Mouse (Mus musculus) 3134 (cell line): ENCODE data around the gene Cldn10.

Experiments
- DNase-seq: peaks from one replicate; pipeline ENCODE4 v3.0.0-alpha.2; 2011; ENCODE audit warnings: low spot score; ENCODE audit not compliant: insufficient read length; ENCODE audit errors: extremely low read depth

The Cldn10 gene

DNA sequence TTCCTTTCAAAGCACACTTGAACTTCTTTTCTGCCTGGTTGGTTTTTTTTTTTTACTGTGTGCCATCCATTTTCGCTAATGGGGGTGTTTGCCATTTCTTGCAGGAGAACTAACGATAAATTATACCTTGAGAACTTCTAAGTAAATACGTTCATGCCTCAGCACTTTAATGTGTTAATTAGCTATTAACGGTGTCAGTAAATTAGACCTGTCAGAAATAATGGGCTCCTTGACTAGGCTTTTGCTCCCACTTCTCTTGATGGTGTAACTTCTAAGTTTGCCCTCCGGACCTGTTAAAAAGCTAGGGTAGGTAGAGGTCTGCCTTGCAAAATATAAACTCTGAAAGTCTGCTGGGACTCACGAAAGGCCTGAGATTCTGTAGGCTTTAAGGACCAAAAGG lies 70.6 kb downstream of the Cldn10 start:
- no peak for DNase-seq

DNA sequence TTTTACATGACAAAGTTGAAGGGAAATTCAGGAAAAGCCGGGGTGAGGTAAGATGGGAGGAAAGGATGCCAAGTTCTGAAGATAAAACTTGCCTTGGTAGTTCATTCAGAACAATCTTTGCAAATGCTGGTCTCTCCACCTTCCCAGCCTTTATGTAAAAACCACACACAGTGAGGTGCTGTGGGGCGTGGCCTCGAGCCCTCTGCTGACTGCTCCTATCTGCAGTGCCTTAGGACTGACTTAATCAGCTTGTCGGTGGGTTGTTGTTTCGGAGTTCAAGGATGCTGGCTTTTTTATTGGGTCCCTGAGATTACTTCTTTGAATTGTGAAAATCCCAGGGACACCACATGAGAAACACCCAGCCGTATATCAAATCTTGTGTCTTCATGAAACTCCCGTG lies 74.5 kb downstream of the Cldn10 start:
- no peak for DNase-seq

DNA sequence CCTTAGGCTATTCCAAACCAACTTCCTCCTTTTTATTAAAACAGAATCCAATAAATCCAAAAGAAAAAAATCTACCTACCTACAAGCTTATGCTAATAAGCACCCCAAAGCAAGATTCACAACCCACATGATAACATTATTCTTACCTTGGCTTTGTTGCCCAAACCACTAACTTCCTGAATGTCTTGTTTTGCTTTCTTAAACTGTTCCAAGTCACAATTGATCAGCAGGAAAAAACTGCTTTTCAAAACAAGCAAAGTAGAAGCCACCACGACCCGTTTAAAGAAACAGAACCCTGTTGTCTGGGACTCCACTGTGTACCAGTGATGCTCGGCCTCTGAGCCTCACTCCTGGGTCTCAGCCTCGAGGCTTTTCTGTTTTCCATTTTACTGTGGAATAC lies 77.2 kb downstream of the Cldn10 start:
- DNase-seq, result no peak

- no peak for DNase-seq
Observed at GRCm38 (mm10) chr14:118866014-118866811, 78.5 kb downstream of the Cldn10 start.

DNA sequence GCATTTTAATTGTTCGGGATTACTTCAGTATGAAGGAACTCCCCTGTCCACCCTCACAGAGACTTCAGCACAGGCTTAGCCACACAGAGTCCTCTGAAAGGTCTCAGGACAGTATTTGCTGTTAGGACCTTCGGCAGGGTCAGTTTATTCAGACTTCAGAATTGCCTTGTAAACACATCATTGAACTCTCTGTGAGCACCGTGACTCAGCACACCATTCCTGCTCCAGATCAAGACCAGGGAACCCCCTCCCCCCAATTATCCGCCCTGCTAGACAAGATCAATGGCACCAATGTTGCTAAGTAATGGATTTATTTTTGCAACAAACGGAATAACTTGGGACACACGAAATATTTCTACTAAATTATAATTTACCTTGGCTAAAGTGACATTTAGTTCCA lies 79.7 kb downstream of the Cldn10 start:
- DNase-seq, result no peak

DNA sequence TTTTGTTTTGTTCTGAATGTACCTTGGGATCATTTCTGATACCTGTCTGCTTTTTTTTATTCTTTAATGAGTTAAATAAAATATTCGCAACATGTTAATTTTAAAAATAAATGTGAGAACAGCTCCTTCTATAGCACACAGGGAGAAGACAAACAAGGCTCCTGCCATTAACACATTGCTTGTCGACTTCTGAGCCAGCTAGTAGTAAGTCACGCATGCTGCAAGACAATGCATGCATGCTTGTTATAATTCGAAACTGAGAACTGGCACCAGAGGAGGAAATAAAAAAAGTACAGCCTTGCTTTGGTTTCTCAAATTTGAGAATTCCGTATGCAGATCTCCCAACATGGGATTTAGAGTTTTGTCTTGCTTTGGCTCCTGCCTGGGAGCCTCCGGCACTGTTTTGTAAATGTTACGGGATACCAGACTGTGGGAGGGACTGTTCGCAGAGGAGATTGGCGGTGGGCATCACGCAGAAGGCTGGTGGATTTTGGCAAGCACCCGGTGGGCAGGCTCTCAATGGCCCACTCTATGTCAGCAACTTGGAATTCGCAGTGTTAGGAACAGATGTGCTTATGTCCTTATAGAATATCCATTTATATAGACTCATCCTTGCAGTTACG lies 80.5 kb downstream of the Cldn10 start:
- no peak for DNase-seq

DNA sequence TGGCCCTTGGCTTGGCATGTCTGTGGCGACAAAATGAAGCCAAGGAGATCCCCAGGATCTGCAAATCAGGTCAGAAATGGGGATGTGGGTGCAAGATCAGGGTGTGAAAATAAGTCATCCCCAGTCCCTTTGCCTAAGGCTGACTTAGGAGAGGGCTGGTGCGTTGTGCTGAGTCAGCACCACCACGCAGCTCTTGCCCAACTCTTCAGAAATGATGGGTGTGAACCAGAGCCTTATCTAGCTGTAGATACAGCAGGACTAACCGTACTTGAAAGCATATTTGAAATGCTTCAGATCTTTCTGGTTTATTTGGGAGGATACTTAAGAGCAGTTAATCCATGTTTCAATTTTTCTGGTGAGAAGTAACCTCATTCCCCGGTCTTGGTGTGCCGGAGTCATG lies 82.0 kb downstream of the Cldn10 start:
- no peak for DNase-seq

- DNase-seq, result no peak
Observed at GRCm38 (mm10) chr14:118874126-118874525, 86.4 kb downstream of the Cldn10 start.

DNA sequence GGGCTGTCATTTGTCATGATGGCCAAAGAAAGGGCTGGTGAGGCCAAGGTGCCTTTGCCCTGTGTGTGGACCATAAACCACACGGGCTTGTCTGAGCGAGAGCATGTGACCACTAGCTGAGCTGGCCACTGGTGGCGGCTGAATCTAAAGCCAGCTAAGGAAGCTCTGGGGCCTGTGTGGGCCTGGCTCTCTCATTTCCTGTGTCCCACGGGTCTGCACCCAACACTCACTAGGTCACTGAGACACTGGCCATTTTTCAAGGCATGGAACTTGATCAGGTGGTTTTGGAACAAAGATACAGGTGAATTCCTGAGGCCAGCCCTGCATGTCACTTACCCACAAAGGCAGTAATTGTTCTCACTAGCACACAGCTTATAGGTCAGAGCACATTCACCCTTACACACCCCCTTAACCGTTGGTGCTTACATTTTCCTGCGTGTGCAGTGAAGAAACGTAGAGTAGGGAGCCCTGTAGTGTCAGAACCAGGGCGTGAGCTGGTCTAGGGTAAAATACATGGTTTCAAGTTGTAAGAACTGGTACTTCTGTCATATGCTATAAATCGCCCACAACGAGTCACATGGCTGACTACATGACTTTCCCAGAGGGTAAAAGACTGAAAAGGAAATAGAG lies 87.2 kb downstream of the Cldn10 start:
- no peak for DNase-seq

DNA sequence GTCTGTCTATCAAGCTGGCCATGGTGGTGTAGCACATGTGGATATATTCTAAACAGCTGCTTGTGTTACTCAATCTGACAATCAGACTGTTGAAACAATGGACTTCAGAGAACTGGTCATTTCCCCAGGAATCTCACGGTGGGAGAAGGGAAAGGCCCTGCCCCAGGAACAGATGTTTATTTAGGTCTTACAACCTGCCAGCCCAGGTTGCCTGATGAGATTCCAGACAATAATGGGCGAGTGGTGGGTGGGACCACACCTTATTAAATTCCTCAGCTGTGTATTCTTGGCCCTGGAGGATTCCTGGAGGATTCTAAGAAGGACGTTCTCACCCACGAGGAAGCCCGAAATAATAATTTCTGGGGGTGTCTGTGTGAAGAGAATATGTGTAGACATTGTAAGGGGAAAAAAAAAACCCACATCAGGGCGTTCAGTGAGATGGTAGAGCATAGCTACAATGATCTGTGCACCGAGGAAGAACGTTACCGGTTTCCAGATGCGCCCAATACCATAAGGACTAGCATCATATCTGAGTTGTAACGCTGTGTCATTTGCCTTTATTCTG lies 90.7 kb downstream of the Cldn10 start:
- no peak for DNase-seq

DNA sequence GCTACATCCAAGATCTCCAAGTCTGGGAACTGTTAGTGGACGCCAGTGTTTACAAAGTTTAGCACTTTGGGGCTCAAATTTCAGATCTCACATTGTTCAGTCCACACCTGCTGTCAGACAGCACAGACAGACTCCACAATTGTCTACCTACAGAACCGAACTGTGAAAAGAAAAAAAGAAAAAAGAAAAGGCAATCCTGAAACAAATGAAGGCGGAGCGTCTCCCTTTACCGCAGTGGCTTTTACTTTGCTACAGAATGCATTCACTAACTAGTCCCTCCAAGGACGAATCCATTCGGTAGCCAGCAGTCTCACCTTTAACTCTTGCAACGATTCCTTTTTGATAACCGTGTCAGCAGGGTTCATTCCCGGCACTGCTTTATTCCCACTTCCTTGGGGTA lies 93.0 kb downstream of the Cldn10 start:
- no peak for DNase-seq

DNA sequence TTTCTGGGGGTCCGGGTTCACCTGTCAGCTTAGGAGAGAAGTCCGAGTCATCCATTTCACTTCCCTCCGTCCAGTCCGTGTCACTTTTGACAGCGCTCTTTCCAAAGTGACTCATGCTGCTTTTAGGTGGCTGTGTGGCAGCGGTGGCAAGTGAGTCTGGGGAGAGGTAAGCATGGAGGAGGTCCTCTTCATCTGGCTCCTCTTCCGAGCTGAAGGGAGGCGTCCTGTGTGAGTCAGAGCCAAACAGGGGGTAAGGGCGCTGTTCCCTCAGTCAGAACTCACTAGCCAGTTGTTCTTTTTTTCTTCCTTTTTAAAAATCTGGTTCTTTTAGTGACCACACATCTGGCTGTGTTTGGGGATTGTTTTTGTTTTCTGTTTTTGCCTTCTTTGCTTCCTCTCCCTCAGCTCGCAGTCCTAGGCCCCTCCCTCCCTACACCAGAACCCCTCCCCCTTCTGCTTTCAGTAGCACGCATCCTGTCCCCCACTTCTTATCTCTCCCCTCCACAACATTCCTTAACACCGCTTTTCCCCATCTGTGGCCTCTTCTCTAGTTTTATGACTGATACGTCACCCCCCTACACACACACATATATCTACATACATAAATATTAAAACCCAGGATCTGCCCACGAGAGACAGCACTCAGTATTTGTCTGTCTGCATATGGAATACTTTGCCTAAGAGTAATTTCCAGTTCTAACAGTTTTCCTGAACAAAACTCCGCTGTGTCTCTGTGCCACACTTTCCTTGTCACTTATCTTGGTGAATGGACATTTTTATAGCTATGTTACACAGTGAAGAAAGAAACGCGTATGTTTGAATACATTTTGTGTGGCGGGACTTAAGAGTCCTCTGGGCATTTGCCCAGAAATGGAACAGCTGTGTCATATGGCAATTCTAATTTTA lies 95.9 kb downstream of the Cldn10 start:
- DNase-seq, result no peak

GRCm38 (mm10) chr14:118884250-118884556 lies 96.5 kb downstream of the Cldn10 start:
- DNase-seq, result no peak

DNA sequence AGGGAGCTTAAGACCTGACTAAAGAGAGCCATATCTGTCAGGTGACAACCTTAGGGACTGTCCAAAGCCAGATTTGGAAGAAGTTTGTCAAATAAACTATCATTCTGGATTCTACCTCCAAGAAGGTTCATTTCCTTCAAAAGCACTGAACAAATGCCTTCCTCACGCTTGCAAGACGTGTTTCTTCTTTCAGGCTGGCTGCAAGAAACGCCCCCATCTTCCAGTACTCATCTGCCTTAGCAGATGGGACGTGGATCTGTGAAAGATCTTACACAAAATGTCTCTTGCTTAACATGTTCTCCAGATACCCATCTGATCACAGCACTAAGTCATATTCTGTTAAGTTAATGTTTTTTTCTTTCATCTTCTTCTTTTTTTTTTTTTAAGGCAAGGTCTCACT lies 102.4 kb downstream of the Cldn10 start:
- no peak for DNase-seq

DNA sequence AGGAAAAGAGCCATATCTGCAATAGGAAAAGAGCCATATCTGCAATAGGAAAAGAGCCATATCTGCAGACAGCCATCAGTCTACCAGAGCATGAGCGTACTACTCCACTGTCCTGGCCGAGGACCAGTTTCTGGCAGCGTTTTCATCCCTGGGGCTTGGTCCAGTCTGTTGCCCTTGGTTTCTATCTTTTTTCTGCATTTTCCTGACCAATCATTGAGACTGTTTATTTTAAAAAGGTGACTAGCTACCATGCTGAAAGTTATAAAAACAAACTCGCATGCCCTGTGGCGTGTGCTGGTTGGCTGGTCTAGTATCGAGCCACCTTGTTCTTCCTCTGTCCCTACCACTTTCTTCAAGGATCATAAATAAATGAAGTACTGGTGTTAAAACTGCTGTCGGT lies 107.5 kb downstream of the Cldn10 start:
- no peak for DNase-seq

DNA sequence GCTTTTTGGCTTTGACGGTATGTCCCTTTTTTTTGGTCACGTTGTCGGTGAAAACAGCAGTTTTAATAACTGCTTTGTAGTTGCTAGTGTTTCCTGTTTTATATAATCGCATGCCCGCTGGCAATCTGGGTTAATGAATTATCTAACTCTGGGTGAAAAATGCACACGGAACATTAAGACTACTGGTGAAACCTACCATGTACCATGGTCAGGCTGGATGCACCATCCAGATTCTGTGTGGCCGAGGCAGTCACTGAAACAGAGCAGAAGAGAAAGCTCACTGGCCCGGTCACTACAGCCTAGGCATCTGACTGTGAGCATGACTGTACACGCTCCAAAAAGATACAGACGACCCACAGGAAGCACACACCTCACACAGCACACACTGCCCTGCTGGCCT lies 107.9 kb downstream of the Cldn10 start:
- no peak for DNase-seq

DNA sequence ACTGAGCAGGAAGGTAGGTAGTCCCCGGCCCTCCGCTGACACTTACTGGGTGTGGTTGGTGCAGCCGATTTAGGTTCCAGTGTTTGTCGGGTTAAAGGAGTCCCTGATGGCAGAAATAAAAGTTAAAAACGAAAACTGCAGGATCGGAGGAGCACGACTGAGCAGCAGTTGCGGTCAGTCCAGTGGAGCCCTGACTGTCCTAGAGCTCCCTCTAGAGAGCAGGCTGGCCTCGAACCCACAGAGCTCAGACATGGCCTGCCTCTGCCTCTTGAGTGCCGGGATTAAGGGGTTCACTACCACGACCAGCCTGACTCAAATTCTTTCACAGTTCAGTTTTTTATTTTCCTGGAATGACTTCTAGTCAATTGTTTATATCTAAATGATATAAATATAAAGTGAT lies 112.2 kb downstream of the Cldn10 start:
- no peak for DNase-seq

DNA sequence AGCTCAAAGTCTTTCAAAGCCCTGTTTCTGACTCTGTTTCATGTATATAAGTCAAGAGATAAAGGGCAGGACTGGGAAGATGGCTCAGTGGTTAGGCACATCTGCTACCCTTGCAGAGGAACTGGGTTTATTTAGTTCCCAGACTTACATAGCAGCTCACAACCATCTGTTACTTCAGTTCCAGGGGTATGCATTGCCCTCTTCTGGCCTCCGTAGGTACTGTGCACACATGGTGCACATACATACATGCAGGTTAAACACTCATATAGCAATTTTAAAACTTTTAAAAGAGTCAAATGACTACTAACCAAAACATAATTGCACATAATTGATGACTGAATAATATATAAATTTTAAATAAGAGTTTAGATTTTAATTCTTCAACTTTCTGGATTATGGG lies 113.2 kb downstream of the Cldn10 start:
- no peak for DNase-seq

DNA sequence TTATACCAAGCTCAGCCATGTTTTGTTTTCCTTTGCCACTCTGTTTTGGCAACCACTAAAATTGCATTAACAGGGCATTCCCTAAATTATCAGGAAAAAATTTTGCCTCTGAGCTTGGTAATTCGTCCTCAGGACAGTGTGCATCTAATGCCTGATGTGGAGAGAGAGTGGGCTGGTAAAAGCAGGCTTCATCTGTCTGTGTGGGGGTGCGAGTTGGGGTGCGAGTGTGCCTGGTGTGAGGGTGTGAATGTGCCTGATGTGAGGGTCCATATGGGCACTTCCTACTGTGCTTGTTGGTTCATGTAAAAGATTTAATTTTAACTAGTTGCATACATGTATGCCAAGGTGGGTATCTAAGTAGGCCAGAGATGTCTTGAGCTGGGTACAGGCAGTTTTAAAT lies 115.7 kb downstream of the Cldn10 start:
- DNase-seq, result no peak

GRCm38 (mm10) chr14:118903867-118904562 lies 116.3 kb downstream of the Cldn10 start:
- no peak for DNase-seq
